Mouse (Mus musculus): ENCODE results near the gene Gnb3. TPM values are rescaled to one million over a fixed set of nuclear protein-coding genes. Genes with fewer than 3 reads are reported as not detected.

The Gnb3 gene
- total RNA-seq, 4 experiments from 2014 or later, result 8.9 to 18.5 (median 14.5) TPM

GRCm38 (mm10) chr6:124796200-124796599 lies 43.9 kb downstream of the Gnb3 start:
- DNase-seq, result no peak

DNA sequence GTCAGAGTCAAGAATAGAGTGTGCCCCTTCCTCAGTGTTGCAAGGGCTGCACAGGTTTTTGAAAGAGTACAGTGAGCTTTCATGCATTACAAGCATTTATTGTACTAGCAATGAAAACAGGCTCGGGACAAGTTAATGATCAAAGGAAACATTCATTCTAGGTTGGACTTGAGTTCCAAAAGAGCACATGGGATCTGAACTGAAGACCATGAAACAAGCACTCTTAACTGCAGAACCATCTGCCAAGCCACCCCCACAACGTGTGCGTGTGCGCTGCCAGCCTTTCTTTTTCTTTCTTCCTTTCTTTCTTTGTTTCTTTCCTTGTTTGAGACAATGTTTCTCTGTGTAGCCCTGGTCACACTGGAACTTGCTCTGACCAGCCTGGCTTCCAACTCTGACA lies 44.3 kb downstream of the Gnb3 start:
- DNase-seq, result no peak

GRCm38 (mm10) chr6:124791911-124792310 lies 48.2 kb downstream of the Gnb3 start:
- DNase-seq, result no peak

DNA sequence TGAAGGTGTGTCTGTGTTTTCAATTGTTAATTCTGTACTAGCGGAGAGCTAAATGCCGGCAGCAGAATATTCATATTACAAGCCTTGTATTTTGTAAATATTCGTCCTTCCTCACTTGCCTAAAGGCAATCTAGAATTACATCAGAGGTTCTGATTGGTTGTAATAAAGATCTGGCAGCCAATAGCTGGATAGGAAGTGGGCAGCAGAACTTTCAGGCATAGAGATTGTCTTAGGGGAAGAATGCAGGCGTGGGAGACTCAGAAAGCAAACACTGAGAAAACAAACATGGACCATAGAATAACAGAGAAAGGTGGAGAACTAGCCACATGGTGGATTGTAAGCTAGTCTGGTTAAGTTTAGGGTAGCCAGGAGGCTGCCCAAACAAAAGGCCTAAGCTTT lies 50.0 kb downstream of the Gnb3 start:
- no peak for DNase-seq

DNA sequence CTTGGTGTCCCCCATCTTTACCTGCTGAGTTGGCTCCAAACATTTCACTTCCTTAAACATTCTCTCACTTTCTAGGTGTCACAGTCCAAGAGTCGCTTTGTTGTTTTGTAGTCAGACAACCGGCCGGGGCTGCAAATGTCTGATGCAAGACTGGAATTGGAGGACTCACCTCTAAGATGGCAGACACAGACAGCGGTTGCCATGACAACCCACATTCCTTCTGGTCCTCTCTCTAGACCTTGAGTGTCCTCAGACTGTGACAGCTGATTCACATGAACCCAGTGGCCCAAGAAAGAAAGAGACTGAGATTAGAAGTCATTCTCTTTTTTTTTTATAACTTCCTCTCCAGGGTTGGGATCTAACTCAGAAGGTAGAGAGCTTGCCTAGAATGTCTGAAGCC lies 50.6 kb downstream of the Gnb3 start:
- DNase-seq, result no peak

GRCm38 (mm10) chr6:124787722-124788121 lies 52.4 kb downstream of the Gnb3 start:
- no peak for DNase-seq

GRCm38 (mm10) chr6:124786756-124787420 lies 53.2 kb downstream of the Gnb3 start:
- no peak for DNase-seq

Other genes starting within 250 kb of the Gnb3 start
- 1 to 10 TPM; 1.8 to 4.1 (median 3.0) TPM for gene C1s2, start 204.2 kb downstream of the Gnb3 start, total RNA-seq (2022)
- 100 to 1,000 TPM in 1 of 4 experiments, 10 to 100 TPM in 3; 75.1 to 111 (median 90.7) TPM for gene Lpcat3, start 177.2 kb downstream of the Gnb3 start, total RNA-seq (2022)
- gene Emg1, start 128.1 kb downstream of the Gnb3 start, total RNA-seq (2022), result 10 to 100 TPM; 81.9 to 100.0 (median 86.2) TPM
- gene Phb2, start 127.9 kb downstream of the Gnb3 start, total RNA-seq (2022), result 100 to 1,000 TPM; 255 to 303 (median 272) TPM
- 10 to 100 TPM; 14.1 to 21.6 (median 15.0) TPM for gene Ptpn6, start 101.6 kb downstream of the Gnb3 start, total RNA-seq (2022)
- 100 to 1,000 TPM; 348 to 417 (median 368) TPM for gene Grcc10, start 98.9 kb downstream of the Gnb3 start, total RNA-seq (2022)
- not detected for gene Gm45234, start 84.3 kb downstream of the Gnb3 start, total RNA-seq (2022)
- gene Atn1, start 83.8 kb downstream of the Gnb3 start, total RNA-seq (2022), result 100 to 1,000 TPM in 2 of 4 experiments, 10 to 100 TPM in 2; 68.7 to 111 (median 97.1) TPM
- gene Eno2, start 70.6 kb downstream of the Gnb3 start, total RNA-seq (2022), result 10 to 100 TPM; 23.0 to 74.2 (median 42.8) TPM
- gene Lrrc23, start 60.5 kb downstream of the Gnb3 start, total RNA-seq (2022), result 1 to 10 TPM in 2 of 4 experiments, under 1 TPM in 2; 0.52 to 3.6 (median 1.0) TPM
- gene Spsb2, start 31.6 kb downstream of the Gnb3 start, total RNA-seq (2022), result 10 to 100 TPM; 27.0 to 37.4 (median 33.6) TPM
- gene Tpi1, start 26.0 kb downstream of the Gnb3 start, total RNA-seq (2022), result 100 to 1,000 TPM; 448 to 531 (median 475) TPM
- 100 to 1,000 TPM; 134 to 158 (median 154) TPM for gene Usp5, start 10.8 kb downstream of the Gnb3 start, total RNA-seq (2022)
- 1 to 10 TPM; 1.9 to 4.4 (median 2.7) TPM for gene Cdca3, start 10.7 kb downstream of the Gnb3 start, total RNA-seq (2022)
- 10 to 100 TPM; 26.2 to 43.9 (median 35.3) TPM for gene P3h3, start 17.5 kb upstream of the Gnb3 start, total RNA-seq (2022)
- gene Gpr162, start 23.7 kb upstream of the Gnb3 start, total RNA-seq (2022), result 1 to 10 TPM in 3 of 4 experiments, under 1 TPM in 1; 0.32 to 2.2 (median 1.6) TPM
- under 1 TPM; 0.40 to 0.83 (median 0.46) TPM for gene Cd4, start 47.9 kb upstream of the Gnb3 start, total RNA-seq (2022)
- gene Lag3, start 71.4 kb upstream of the Gnb3 start, total RNA-seq (2022), result 1 to 10 TPM; 1.1 to 2.7 (median 1.2) TPM
- 100 to 1,000 TPM; 741 to 843 (median 768) TPM for gene Ptms, start 79.8 kb upstream of the Gnb3 start, total RNA-seq (2022)
- 100 to 1,000 TPM; 277 to 296 (median 287) TPM for gene Mlf2, start 91.1 kb upstream of the Gnb3 start, total RNA-seq (2022)
- gene Cops7a, start 125.3 kb upstream of the Gnb3 start, total RNA-seq (2022), result 100 to 1,000 TPM; 130 to 160 (median 147) TPM
- 1 to 10 TPM in 3 of 4 experiments, under 1 TPM in 1; 0.81 to 3.8 (median 1.9) TPM for gene Pianp, start 156.4 kb upstream of the Gnb3 start, total RNA-seq (2022)
- 10 to 100 TPM; 46.9 to 87.0 (median 56.5) TPM for gene Zfp384, start 168.9 kb upstream of the Gnb3 start, total RNA-seq (2022)
- gene Ing4, start 199.5 kb upstream of the Gnb3 start, total RNA-seq (2022), result 10 to 100 TPM; 62.7 to 74.3 (median 72.6) TPM
- gene Acrbp, start 209.4 kb upstream of the Gnb3 start, total RNA-seq (2022), result 10 to 100 TPM in 1 of 4 experiments, 1 to 10 TPM in 3; 6.9 to 12.1 (median 9.1) TPM
- gene Lpar5, start 227.6 kb upstream of the Gnb3 start, total RNA-seq (2022), result 1 to 10 TPM in 1 of 4 experiments, under 1 TPM in 3; 0.73 to 1.3 (median 0.83) TPM

Measured in adrenal gland, adult 8-10 months (tissue).